Mouse (Mus musculus) ES-E14 (cell line): ENCODE measurements around the gene Ctnnd2.

Experiments used
- CHD2 ChIP-seq: IDR thresholded peaks from 2 replicates; pipeline ENCODE4 v1.6.1; 2014; ENCODE audit warnings: mild to moderate bottlenecking, low read depth, low read length, inconsistent platforms
- HCFC1 ChIP-seq: IDR thresholded peaks from 2 replicates; pipeline ENCODE4 v1.6.1; 2012; ENCODE audit warnings: low read length, inconsistent platforms, borderline replicate concordance; ENCODE audit not compliant: insufficient read depth
- MAFK ChIP-seq: IDR thresholded peaks from 2 replicates; pipeline ENCODE4 v1.6.1; 2014; ENCODE audit warnings: mild to moderate bottlenecking, low read depth, low read length, inconsistent platforms; ENCODE audit not compliant: insufficient read depth
- ZC3H11A ChIP-seq: IDR thresholded peaks from 2 replicates; pipeline ENCODE4 v1.6.1; 2012; ENCODE audit warnings: low read depth, mild to moderate bottlenecking, inconsistent platforms, low read length, borderline replicate concordance
- ZNF384 ChIP-seq: IDR thresholded peaks from 2 replicates; pipeline ENCODE4 v1.6.1; 2012; ENCODE audit warnings: low read depth, low read length, inconsistent platforms

DNA sequence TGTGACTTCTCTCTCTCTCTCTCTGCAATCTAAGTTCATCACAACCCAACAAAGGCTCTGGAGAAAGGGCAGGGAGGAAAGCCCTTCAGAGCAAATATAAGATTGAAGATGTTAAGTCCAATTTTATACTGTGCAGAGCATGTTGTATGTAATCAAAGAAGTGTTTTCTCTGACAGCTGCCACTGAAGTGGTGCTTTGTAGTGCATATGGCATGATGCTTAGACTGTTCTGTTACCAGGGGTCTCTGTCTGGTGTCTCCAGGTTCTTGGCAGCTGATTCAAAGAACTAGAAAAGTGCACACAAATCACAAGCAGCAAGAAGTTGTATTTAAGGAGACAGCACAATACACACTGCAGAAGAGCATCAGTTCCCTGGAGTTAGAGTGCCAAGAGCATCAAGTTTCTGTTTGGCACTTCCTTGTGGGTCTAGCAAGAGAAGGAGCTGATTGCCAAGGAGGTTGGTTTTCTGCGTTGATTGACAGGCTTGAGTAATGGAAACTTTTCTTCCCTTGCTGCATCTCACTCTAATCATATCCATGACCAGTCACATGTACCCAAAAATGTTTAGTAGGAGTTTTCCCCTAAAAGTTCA, 590.4 kb downstream of the Ctnnd2 start:
- TF ChIP-seq ZC3H11A, result no peak
- no peak for TF ChIP-seq HCFC1
- TF ChIP-seq MAFK, result no peak
- no peak for TF ChIP-seq CHD2
- TF ChIP-seq ZNF384, result no peak
